Mouse (Mus musculus): Measurements from ENCODE around the gene Cul3. TPM values are rescaled to one million over a fixed set of nuclear protein-coding genes. Genes with fewer than 3 reads are reported as not detected.

The Cul3 gene
- polyA plus RNA-seq (2014; fragmentation: Nextera tagmentation; extraction: Ambion mirVana), result 59.3 and 60.1 TPM in 2 replicates

DNA sequence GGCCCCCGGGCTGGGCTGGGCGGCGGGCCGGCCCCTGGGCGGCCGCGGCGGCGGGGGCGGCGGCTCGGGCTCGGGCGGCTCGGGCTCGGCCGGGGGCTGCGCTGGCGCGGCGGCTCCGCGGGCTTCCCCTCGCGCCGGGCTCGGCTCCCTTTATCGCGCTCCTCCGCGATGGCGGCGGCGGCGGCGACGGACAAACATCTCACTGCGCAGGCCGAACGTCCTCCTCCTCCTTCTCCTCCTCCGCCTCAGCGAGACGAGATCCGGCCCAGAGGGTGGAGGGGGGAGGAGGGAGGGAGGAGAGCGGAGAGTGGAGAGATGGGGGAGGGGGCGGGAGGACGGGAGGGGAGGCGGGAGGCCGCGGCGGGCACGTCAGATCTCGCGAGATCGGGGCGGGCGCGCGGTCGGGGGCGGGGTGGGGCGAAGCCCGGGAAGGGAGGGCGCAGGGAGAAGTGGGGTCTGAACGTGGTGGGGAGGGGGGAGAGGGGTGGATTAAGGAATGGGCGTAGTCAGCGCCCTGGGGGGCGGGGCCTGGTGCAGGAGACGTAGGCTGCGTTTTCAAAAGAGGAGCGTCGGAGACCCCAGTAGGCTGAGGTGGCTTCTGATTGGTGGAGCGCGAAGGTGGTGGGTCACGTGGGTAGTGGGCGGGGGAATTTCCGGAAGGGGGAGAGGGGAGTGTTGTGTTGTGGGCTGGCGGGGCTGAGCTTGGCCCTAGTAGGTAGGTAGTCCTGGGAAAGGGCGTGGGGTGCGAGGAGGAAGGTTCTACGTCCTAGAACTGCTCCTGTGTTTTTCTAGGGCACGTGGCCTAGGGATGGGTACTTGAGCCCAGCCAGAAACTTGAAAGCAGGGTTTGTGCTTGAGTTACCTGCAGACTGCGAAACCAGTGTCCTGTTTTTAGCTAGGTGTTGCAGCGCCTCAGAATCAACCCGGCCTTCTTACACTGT, at the start of gene Cul3:
Gene Cul3, minus strand, starts transcription at position 45 of the 941 bp plus-strand sequence.
- peak within 1 kb of the TSS; percentile 98 for H3K9ac ChIP-seq
- DNase-seq, result peak; percentile 98
- H3K36me3 ChIP-seq (ENCODE audit: insufficient read depth), result no peaks in the 10 kb centered on the region
- no peaks in the 10 kb centered on the region for H3K27me3 ChIP-seq (ENCODE audit: insufficient read depth, low read length)
- H3K27ac ChIP-seq (ENCODE audit: low read depth), result peak within 1 kb of the TSS; percentile 98
- ATAC-seq (ENCODE audit: insufficient read depth), result peak; percentile 96
- under 1% methylated on average over 60 of the region's 85 CpGs for WGBS
- H3K4me1 ChIP-seq (ENCODE audit: insufficient read depth), result peaks cover 7% of the 10 kb centered on the region
- H3K4me2 ChIP-seq, result peak within 1 kb of the TSS; percentile 70
- TF ChIP-seq CTCF (IDR thresholded peaks at IDR 0.05; ENCODE audit: low read depth), result no peak
- peak within 1 kb of the TSS; percentile 98 for H3K4me3 ChIP-seq (ENCODE audit: low read depth, low read length)
- H3K9me3 ChIP-seq (ENCODE audit: low read depth, low read length), result no peaks in the 10 kb centered on the region

DNA sequence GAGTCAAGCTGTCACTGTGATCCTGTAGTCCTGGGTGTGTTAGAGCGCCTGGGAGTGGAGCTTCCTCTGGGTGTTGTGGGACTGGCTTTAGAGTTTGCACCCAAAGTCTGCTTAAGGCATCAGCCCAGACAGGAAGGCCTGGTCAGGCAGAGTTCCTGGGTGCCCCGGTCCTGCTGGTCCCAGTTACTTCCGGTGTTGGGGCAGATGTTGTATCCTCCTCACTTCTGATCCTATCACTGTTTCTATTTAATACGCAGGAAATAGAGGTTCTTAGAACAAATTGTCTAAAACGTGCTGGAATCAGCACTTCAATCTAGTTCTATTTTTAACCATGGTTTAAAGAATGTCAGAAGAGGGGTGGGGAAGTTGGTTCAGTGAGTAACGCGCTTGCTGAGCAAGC, 49.2 kb upstream of the Cul3 start:
- no peak overlapping the region for H3K4me3 ChIP-seq (ENCODE audit: low read depth, low read length)
- H3K9ac ChIP-seq, result no peak overlapping the region
- no peaks in the 10 kb centered on the region for H3K36me3 ChIP-seq (ENCODE audit: insufficient read depth)
- TF ChIP-seq CTCF (IDR thresholded peaks at IDR 0.05; ENCODE audit: low read depth), result no peak
- ATAC-seq (ENCODE audit: insufficient read depth) (no peak), DNase-seq (no peak)
- H3K4me2 ChIP-seq, result no peak overlapping the region
- H3K9me3 ChIP-seq (ENCODE audit: low read depth, low read length), result no peaks in the 10 kb centered on the region
- WGBS, result 75% methylated on average over 7 of the region's 7 CpGs
- no peaks in the 10 kb centered on the region for H3K27me3 ChIP-seq (ENCODE audit: insufficient read depth, low read length)
- no peak overlapping the region for H3K27ac ChIP-seq (ENCODE audit: low read depth)
- H3K4me1 ChIP-seq (ENCODE audit: insufficient read depth), result no peaks in the 10 kb centered on the region

DNA sequence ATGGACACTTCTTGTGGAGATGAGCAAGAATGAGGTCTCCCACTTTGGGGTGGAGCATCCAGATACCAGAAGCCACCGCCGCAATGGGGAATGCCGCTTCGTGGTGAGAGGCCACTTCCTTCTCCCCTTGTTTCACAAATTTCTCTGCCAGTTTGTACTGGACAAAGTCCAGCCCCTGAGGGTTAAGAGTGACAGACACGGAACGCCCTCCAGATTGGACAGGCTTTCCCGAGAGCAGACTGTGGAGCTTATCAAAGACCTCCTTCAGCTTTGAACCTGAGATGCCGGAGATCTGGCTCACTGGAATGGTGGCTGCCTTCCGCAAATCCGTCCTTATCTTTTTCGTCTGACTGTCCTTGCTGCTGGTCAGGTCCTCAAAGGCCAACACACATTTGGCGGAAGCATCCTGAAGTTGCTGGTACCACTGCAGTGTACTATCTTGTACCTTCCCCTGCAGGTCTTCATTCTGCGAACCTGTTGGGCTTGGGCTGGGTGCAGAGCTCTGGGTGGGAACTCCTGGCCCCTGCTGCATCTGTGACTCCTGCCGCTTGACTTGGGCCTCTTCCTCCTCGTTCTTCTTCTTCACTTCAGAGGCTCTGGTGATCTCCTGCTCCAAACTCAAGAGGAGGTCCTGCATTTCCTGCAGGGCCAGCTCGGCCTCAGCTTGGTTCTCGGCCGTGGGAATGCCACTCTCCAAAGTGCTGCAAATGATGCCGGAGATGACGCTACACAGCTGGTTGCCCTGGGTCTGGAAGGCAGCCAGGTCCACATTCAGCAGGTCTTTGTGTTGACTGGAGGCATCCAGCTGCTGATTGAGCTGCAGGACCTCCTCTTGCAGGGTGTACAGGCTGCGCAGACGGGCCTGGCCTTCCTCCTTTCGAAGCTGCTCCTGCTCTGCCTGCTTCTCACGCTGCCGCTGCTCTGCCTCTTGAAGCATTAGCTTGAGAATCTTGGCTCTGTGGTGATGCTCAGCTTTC, 43.6 kb upstream of the Cul3 start:
- H3K4me2 ChIP-seq, result no peak overlapping the region
- H3K36me3 ChIP-seq (ENCODE audit: insufficient read depth), result no peaks in the 10 kb centered on the region
- peak; percentile 85 for DNase-seq
- H3K9ac ChIP-seq, result no peak overlapping the region
- TF ChIP-seq CTCF (IDR thresholded peaks at IDR 0.05; ENCODE audit: low read depth), result no peak
- no peaks in the 10 kb centered on the region for H3K9me3 ChIP-seq (ENCODE audit: low read depth, low read length)
- no peaks in the 10 kb centered on the region for H3K27me3 ChIP-seq (ENCODE audit: insufficient read depth, low read length)
- H3K27ac ChIP-seq (ENCODE audit: low read depth), result peak overlapping the region; percentile 13; the same call in 1 of the 2 replicates
- no peak overlapping the region for H3K4me3 ChIP-seq (ENCODE audit: low read depth, low read length)
- whole genome bisulfite sequencing, result 59% methylated on average over 25 of the region's 25 CpGs
- ATAC-seq (ENCODE audit: insufficient read depth), result peak; percentile 87
- H3K4me1 ChIP-seq (ENCODE audit: insufficient read depth), result no peaks in the 10 kb centered on the region

DNA sequence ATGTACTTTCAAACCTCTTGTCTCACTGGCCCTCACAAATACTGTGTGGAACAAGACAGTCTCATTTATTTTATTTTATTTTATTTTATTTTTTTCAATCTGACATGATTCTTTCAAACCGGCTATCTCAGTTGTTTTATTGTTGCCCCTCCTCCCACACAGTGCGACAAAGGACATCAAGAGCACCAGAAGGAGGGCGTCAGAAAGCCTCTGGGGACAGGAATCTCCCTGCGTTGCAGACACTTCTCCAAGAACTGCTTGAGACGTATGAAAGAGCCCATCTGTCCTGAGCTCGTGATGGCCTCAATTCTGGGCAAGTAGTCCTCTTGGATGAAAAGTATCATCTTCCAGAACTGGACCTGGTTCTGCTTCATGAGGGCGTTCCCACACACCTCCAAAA, 42.6 kb upstream of the Cul3 start:
- 47% methylated on average over 7 of the region's 7 CpGs for WGBS
- Histone ChIP-seq H3K9me3 (ENCODE audit: low read depth, low read length) (no peaks in the 10 kb centered on the region), H3K4me3 (ENCODE audit: low read depth, low read length) (no peak overlapping the region), H3K36me3 (ENCODE audit: insufficient read depth) (no peaks in the 10 kb centered on the region), H3K27me3 (ENCODE audit: insufficient read depth, low read length) (no peaks in the 10 kb centered on the region), H3K4me2 (no peak overlapping the region), H3K4me1 (ENCODE audit: insufficient read depth) (no peaks in the 10 kb centered on the region), H3K27ac (ENCODE audit: low read depth) (no peak overlapping the region), H3K9ac (no peak overlapping the region)
- DNase-seq, result peak; percentile 53
- no peak for TF ChIP-seq CTCF (IDR thresholded peaks at IDR 0.05; ENCODE audit: low read depth)
- ATAC-seq (ENCODE audit: insufficient read depth), result peak; percentile 74

DNA sequence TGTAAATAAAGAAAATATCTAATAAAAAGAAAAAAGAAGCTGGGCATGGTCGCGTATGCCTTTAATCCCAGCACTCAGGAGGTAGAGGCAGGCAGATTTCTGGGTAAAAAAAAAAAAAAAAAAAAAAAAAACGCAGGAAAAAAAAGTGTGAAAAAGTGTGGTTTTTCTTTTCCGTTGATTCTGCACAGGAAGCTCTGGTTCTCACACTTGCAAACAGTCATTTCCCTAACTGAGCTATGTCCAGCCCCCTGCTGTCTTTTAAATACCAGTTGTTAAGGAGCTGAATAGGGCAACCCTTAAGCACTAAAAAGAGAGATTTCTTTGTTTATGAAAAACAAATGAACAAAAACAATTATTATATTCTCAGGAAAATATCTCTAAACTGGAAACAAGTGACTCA, 41.0 kb upstream of the Cul3 start:
- 38% methylated on average over 3 of the region's 4 CpGs for WGBS
- no peak for TF ChIP-seq CTCF (IDR thresholded peaks at IDR 0.05; ENCODE audit: low read depth)
- no peaks in the 10 kb centered on the region for H3K27me3 ChIP-seq (ENCODE audit: insufficient read depth, low read length)

DNA sequence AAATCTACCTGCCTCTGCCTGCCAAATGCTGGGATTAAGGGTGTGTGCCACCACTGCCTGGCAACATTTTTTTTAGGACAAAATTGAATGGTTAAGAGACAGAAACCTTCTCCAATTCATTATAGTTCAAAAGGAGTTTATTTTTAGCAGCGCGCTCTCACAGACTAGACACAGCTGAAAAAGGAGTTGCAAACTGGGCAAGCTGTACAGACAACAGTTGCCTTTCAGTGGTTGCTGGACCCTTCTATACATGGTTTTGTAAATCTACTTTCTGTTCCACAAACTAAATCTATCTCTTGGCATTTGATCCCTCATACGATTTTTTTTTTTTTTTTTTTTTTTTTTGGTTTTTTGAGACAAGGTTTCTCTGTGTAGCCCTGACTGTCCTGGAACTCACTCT, 31.7 kb upstream of the Cul3 start:
- Histone ChIP-seq H3K36me3 (ENCODE audit: insufficient read depth) (no peaks in the 10 kb centered on the region), H3K4me2 (no peak overlapping the region), H3K27ac (ENCODE audit: low read depth) (no peak overlapping the region), H3K9me3 (ENCODE audit: low read depth, low read length) (no peaks in the 10 kb centered on the region; the same call in 1 of the 2 replicates), H3K27me3 (ENCODE audit: insufficient read depth, low read length) (no peaks in the 10 kb centered on the region), H3K4me3 (ENCODE audit: low read depth, low read length) (no peak overlapping the region), H3K4me1 (ENCODE audit: insufficient read depth) (no peaks in the 10 kb centered on the region), H3K9ac (no peak overlapping the region)
- DNase-seq (no peak), ATAC-seq (ENCODE audit: insufficient read depth) (no peak)
- no peak for TF ChIP-seq CTCF (IDR thresholded peaks at IDR 0.05; ENCODE audit: low read depth)
- 91% methylated on average over 3 of the region's 3 CpGs for WGBS

More for the DNA sequence above, 41.0 kb upstream of the Cul3 start:
- no peak overlapping the region for H3K9ac ChIP-seq
- no peak overlapping the region for H3K4me3 ChIP-seq (ENCODE audit: low read depth, low read length)
- no peak overlapping the region for H3K4me2 ChIP-seq
- no peaks in the 10 kb centered on the region for H3K4me1 ChIP-seq (ENCODE audit: insufficient read depth)
- no peaks in the 10 kb centered on the region; the same call in 1 of the 2 replicates for H3K9me3 ChIP-seq (ENCODE audit: low read depth, low read length)
- no peak for ATAC-seq (ENCODE audit: insufficient read depth)
- H3K27ac ChIP-seq (ENCODE audit: low read depth), result no peak overlapping the region
- H3K36me3 ChIP-seq (ENCODE audit: insufficient read depth), result no peaks in the 10 kb centered on the region
- DNase-seq, result peak; percentile 14
